Mouse (Mus musculus): ENCODE measurements around the gene Rab3a. TPM values are rescaled to one million over a fixed set of nuclear protein-coding genes. Genes with fewer than 3 reads are reported as not detected.

Gene Rab3a
- polyA plus RNA-seq, 1 experiment: 14.4 TPM

DNA sequence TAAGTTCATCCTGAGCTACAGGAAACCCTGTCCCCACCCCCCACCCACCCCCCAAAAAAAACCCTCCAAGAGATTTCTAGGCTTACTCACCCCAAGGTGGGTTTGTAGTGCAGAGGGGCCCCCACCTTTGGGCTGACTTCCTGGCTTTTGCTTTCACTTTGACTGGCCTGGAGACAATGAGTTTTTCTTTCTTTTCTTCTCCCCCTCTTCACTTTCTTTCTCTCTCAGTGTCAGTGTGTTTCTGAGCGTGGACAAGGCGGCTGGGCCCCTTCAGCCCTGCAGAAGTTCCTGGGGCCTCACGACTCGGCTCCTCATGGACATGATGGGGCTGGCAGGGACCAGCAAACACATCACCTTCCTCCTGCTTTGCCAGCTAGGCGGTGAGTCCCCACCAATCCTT, 53.8 kb downstream of the Rab3a start, which contains the start of gene Il12rb1:
Gene Il12rb1 (plus strand): TSS at position 211 of the 400 bp plus-strand sequence.
- H3K36me3 ChIP-seq (ENCODE audit: control insufficient read depth, insufficient read depth): no peaks in the 10 kb centered on the region
- no peak for TF ChIP-seq USF1 (IDR thresholded peaks at IDR 0.05; ENCODE audit: low read depth)
- no peak for TF ChIP-seq FOSL1 (IDR thresholded peaks at IDR 0.05; ENCODE audit: insufficient read depth, low read length, poor library complexity, severe bottlenecking)
- no peak for TF ChIP-seq MYOG (IDR thresholded peaks at IDR 0.05; ENCODE audit: control insufficient read depth, extremely low read depth, insufficient read length)
- no peak for TF ChIP-seq MAX (IDR thresholded peaks at IDR 0.05)
- no peak for TF ChIP-seq CTCF (IDR thresholded peaks at IDR 0.05; ENCODE audit: control insufficient read depth, insufficient read depth, insufficient read length)
- no peak for TF ChIP-seq MYOD1 (IDR thresholded peaks at IDR 0.05; ENCODE audit: control insufficient read depth, insufficient read length, low read depth)
- no peak for TF ChIP-seq CEBPB (IDR thresholded peaks at IDR 0.05; ENCODE audit: low read depth)
- H3K4me3 ChIP-seq (ENCODE audit: insufficient read depth, poor library complexity, severe bottlenecking): no peak within 1 kb of the TSS
- H3K27me3 ChIP-seq (ENCODE audit: control insufficient read depth, insufficient read depth, insufficient read length): no peaks in the 10 kb centered on the region
- no peaks in the 10 kb centered on the region for H3K79me3 ChIP-seq (ENCODE audit: low read depth)
- H3K79me2 ChIP-seq (ENCODE audit: control insufficient read depth, insufficient read depth): peaks cover 10% of the 10 kb centered on the region
- no peak within 1 kb of the TSS for H3ac ChIP-seq (ENCODE audit: control insufficient read depth, insufficient read length, low read depth)

Small RNAs within 50 kb of the gene (microRNA-seq; reads per million reads assigned to microRNA genes)
- 0.44 reads per million, percentile 6 among the genes with 10 or more reads in this experiment for gene Mir7240 (ENCODE audit: borderline microRNAs expressed)

Other genes starting within 250 kb of the Rab3a start
- gene Rex1bd, start 247.9 kb upstream of the Rab3a start, polyA plus RNA-seq (2012; fragmentation: generic; extraction: Trizol): 199 TPM
- 1,556 TPM for gene Uba52, start 243.9 kb upstream of the Rab3a start, polyA plus RNA-seq (2012; fragmentation: generic; extraction: Trizol)
- gene Fkbp8, start 227.0 kb upstream of the Rab3a start, polyA plus RNA-seq (2012; fragmentation: generic; extraction: Trizol): 256 TPM
- 47.5 TPM for gene Kxd1, start 226.7 kb upstream of the Rab3a start, polyA plus RNA-seq (2012; fragmentation: generic; extraction: Trizol)
- gene Ell, start 215.2 kb upstream of the Rab3a start, polyA plus RNA-seq (2012; fragmentation: generic; extraction: Trizol): 12.3 TPM
- gene Isyna1, start 160.3 kb upstream of the Rab3a start, polyA plus RNA-seq (2012; fragmentation: generic; extraction: Trizol): 78.6 TPM
- 193 TPM for gene Ssbp4, start 145.8 kb upstream of the Rab3a start, polyA plus RNA-seq (2012; fragmentation: generic; extraction: Trizol)
- gene Lrrc25, start 138.5 kb upstream of the Rab3a start, polyA plus RNA-seq (2012; fragmentation: generic; extraction: Trizol): not detected
- gene Gdf15, start 122.2 kb upstream of the Rab3a start, polyA plus RNA-seq (2012; fragmentation: generic; extraction: Trizol): 20.9 TPM
- 34.9 TPM for gene Pgpep1, start 94.3 kb upstream of the Rab3a start, polyA plus RNA-seq (2012; fragmentation: generic; extraction: Trizol)
- gene Lsm4, start 81.4 kb upstream of the Rab3a start, polyA plus RNA-seq (2012; fragmentation: generic; extraction: Trizol): 300 TPM
- gene Jund, start 55.7 kb upstream of the Rab3a start, polyA plus RNA-seq (2012; fragmentation: generic; extraction: Trizol): 128 TPM
- gene Iqcn, start 51.2 kb upstream of the Rab3a start, polyA plus RNA-seq (2012; fragmentation: generic; extraction: Trizol): 0.01 TPM
- not detected for gene Gm3336, start 36.1 kb upstream of the Rab3a start, polyA plus RNA-seq (2012; fragmentation: generic; extraction: Trizol)
- gene Pde4c, start 31.0 kb upstream of the Rab3a start, polyA plus RNA-seq (2012; fragmentation: generic; extraction: Trizol): 0.01 TPM
- 86.8 TPM for gene Mpv17l2, start 6.3 kb downstream of the Rab3a start, polyA plus RNA-seq (2012; fragmentation: generic; extraction: Trizol)
- 71.7 TPM for gene Pik3r2, start 22.0 kb downstream of the Rab3a start, polyA plus RNA-seq (2012; fragmentation: generic; extraction: Trizol)
- 32.5 TPM for gene Mast3, start 50.4 kb downstream of the Rab3a start, polyA plus RNA-seq (2012; fragmentation: generic; extraction: Trizol)
- 29.3 TPM for gene Il12rb1, start 53.8 kb downstream of the Rab3a start, polyA plus RNA-seq (2012; fragmentation: generic; extraction: Trizol)
- 4.4 TPM for gene Arrdc2, start 85.0 kb downstream of the Rab3a start, polyA plus RNA-seq (2012; fragmentation: generic; extraction: Trizol)
- 3.2 TPM for gene Kcnn1, start 108.6 kb downstream of the Rab3a start, polyA plus RNA-seq (2012; fragmentation: generic; extraction: Trizol)
- 142 TPM for gene Ccdc124, start 119.3 kb downstream of the Rab3a start, polyA plus RNA-seq (2012; fragmentation: generic; extraction: Trizol)
- 0.13 TPM for gene Slc5a5, start 138.1 kb downstream of the Rab3a start, polyA plus RNA-seq (2012; fragmentation: generic; extraction: Trizol)
- gene Rpl18a, start 142.7 kb downstream of the Rab3a start, polyA plus RNA-seq (2012; fragmentation: generic; extraction: Trizol): 4,918 TPM
- 59.7 TPM for gene Map1s, start 151.3 kb downstream of the Rab3a start, polyA plus RNA-seq (2012; fragmentation: generic; extraction: Trizol)

Measured in C2C12 (cell line).